Mouse (Mus musculus) hindbrain, postnatal 0 days (tissue): ENCODE results near the gene Mapk1ip1l. TPM values are rescaled to one million over a fixed set of nuclear protein-coding genes. Genes with fewer than 3 reads are reported as not detected.

Source experiments
- ATAC-seq: fragments of 200-750 bp; cut with Nextera tagmentation; 2 replicates; pipeline ENCODE4 v1.8.0; 2017; ENCODE audit warnings: mild to moderate bottlenecking, moderate TSS enrichment, moderate library complexity
- DNase-seq: peaks from one replicate; pipeline ENCODE4 v3.0.0-alpha.2; 2015; ENCODE audit warnings: low spot score
- H3K27ac ChIP-seq: fragments of 300-500 bp; sonication (generic); 2 replicates; pipeline ENCODE4 v1.5.1; 2014; ENCODE audit warnings: mild to moderate bottlenecking
- H3K27me3 ChIP-seq: fragments of 300-500 bp; sonication (generic); 2 replicates; pipeline ENCODE4 v1.6.1; 2014; ENCODE audit warnings: low read length, mixed read lengths; ENCODE audit not compliant: insufficient read depth
- H3K36me3 ChIP-seq: fragments of 300-500 bp; sonication (generic); 2 replicates; pipeline ENCODE4 v1.6.1; 2014; ENCODE audit warnings: low read length, mixed read lengths; ENCODE audit not compliant: insufficient read depth
- H3K4me1 ChIP-seq: fragments of 300-500 bp; sonication (generic); 2 replicates; pipeline ENCODE4 v1.6.1; 2014; ENCODE audit warnings: antibody characterized with exemption, low read length, mixed read lengths; ENCODE audit not compliant: insufficient read depth
- H3K4me2 ChIP-seq: fragments of 300-500 bp; sonication (generic); 2 replicates; pipeline ENCODE4 v1.6.1; 2014; ENCODE audit warnings: low read depth, mild to moderate bottlenecking, low read length, moderate library complexity, mixed read lengths
- H3K4me3 ChIP-seq: fragments of 300-500 bp; sonication (generic); 2 replicates; pipeline ENCODE4 v1.5.1; 2014; ENCODE audit warnings: low read length
- H3K9ac ChIP-seq: fragments of 300-500 bp; sonication (generic); replicated peaks from 2 replicates; pipeline ENCODE4 v1.6.1; 2014; ENCODE audit warnings: mild to moderate bottlenecking, low read length, moderate library complexity, mixed read lengths
- H3K9me3 ChIP-seq: fragments of 300-500 bp; sonication (generic); 2 replicates; pipeline ENCODE4 v1.6.1; 2016; ENCODE audit warnings: low read length, mixed read lengths
- CTCF ChIP-seq: IDR thresholded peaks from 2 replicates; pipeline ENCODE4 v1.5.1; 2016; ENCODE audit warnings: antibody characterized with exemption, control low read depth, low read depth
- WGBS: fragments of 180-500 bp; shearing (Covaris S2); extraction: QIAGEN DNeasy Blood & Tissue Kit; methylation state at CpG from one replicate; pipeline ENCODE4 v1.1.7; 2014; 5-methylcytosine and 5-hydroxymethylcytosine counted together
- polyA plus RNA-seq: library from polyadenylated mRNA; unstranded; fragments of >200 nt; fragmentation: Nextera tagmentation; extraction: Ambion mirVana; gene quantifications from 2 replicates; pipeline ENCODE4 v1.2.1, GENCODE M21; 2015
- total RNA-seq: library from RNA; depleted of rRNA; stranded (reverse); fragments of >200 nt; gene quantifications from 2 replicates; pipeline ENCODE4 v1.2.3, GENCODE M21; 2014

Gene Mapk1ip1l
- total and polyA plus RNA-seq, 2 experiments from 2014 or later = 33.9 to 50.3 TPM

DNA sequence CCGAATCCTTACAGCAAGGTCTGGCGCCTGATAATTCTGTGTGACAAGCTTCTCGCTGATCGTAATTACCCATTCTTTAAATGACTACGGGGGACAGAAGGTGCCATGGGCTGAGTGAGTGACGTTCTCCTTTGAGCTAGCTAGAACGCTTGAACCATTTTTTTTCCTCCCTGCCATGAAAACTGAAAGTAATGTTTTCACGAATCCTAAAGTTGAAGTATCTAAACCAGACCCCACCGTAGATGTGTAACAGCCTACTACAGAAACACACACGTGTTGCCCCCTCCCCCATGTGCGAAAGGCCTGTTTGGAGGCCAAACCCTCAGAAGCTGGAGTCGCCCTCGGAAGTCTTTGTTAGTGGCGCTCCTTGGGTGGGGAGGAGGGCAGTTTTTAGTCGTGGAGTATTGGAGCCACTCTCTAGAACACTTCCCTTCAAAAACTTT lies 774 bp downstream of the Mapk1ip1l start:
- peak; percentile 55 for ATAC-seq
- Histone ChIP-seq H3K9ac (peak overlapping the region; percentile 97), H3K4me2 (peak overlapping the region; percentile 85), H3K27ac (peak overlapping the region; percentile 99), H3K4me3 (peak overlapping the region; percentile 98), H3K9me3 (no peaks in the 10 kb centered on the region), H3K27me3 (no peaks in the 10 kb centered on the region), H3K36me3 (no peaks in the 10 kb centered on the region), H3K4me1 (peaks cover 9% of the 10 kb centered on the region)
- no peak for TF ChIP-seq CTCF
- peak; percentile 63 for DNase-seq
- WGBS = under 1% methylated on average over 15 of the region's 15 CpGs

DNA sequence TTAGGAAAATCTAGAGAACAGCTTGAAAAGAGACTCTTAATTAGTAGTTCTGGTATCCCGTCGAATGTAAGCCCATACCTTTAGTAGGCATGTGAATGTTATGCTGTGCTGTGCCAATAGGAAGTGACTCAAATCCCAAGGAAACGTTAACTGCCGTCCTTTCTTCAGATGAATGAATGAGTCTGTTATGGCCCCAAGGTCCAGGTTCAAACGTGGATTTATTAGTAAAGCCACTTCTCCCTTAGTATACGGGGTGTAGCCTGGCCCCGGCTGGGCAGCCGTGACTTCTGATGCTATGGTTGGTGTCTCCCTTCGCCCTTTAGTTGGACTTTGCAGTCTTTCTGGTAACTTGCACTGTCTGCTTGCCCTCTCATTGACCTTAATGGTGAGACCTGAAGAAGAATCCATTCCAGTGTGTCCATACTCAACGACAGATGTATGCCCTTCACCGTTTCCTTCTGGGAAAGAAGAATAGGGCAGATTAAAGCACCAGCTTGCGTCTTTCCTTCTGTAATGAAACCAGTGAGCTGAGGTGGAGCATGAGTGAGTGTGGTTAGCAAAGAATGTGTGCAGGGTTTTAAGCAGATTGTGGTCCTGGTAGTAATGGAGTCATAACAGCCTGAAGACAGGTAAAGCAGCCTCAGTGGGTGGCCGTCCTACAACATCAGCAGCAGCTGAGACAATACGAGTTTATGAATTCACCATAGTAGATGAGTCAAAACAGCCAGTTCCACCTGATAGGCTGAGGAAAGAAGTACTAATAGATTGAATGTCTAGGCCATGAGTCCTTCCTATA lies 5.0 kb downstream of the Mapk1ip1l start:
- no peak for DNase-seq
- WGBS = 81% methylated on average over 14 of the region's 14 CpGs

DNA sequence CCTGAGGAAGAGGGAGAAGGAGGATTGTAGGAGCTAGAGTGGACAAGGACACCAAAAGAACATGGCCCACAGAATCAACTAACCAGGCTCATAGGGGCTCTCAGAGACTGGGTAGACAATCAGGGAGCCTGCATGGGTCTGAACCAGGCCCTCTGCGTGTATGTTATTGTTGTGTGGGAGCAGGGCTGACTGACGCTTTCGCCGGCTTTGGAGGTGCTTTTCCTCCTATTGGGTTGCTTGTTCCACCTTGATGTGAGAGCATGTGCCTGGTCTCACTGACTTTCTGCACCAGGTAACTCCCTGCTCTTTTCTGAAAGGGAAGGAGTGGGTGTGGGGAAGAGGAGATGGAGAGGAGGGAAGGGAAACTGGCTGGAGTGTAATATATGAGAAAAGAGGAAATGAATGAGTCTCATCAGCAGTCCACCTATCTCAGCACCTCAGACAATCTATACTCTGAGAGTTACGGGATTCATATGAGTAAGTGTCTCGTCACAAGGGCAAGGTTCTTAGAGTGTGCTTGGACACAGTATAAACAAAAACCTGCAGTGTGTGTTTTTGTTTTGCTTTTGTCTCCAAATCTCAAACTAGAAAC lies 6.8 kb downstream of the Mapk1ip1l start:
- no peak for DNase-seq
- H3K27me3 ChIP-seq = no peaks in the 10 kb centered on the region
- H3K4me1 ChIP-seq = peaks cover 4% of the 10 kb centered on the region; the same call in 1 of the 2 replicates
- no peak overlapping the region for H3K27ac ChIP-seq
- H3K4me3 ChIP-seq = no peak overlapping the region
- H3K9ac ChIP-seq = no peak overlapping the region
- 89% methylated on average over 6 of the region's 6 CpGs for WGBS
- no peaks in the 10 kb centered on the region for H3K9me3 ChIP-seq
- peaks cover 6% of the 10 kb centered on the region; the same call in 1 of the 2 replicates for H3K36me3 ChIP-seq
- no peak overlapping the region for H3K4me2 ChIP-seq
- ATAC-seq = no peak
- TF ChIP-seq CTCF = no peak

More for the DNA sequence above, 5.0 kb downstream of the Mapk1ip1l start:
- no peak for TF ChIP-seq CTCF
- Histone ChIP-seq H3K4me3 (no peak overlapping the region), H3K9ac (no peak overlapping the region), H3K4me1 (peaks cover 9% of the 10 kb centered on the region), H3K4me2 (no peak overlapping the region), H3K9me3 (no peaks in the 10 kb centered on the region), H3K27ac (no peak overlapping the region), H3K27me3 (no peaks in the 10 kb centered on the region), H3K36me3 (no peaks in the 10 kb centered on the region)
- no peak for ATAC-seq

DNA sequence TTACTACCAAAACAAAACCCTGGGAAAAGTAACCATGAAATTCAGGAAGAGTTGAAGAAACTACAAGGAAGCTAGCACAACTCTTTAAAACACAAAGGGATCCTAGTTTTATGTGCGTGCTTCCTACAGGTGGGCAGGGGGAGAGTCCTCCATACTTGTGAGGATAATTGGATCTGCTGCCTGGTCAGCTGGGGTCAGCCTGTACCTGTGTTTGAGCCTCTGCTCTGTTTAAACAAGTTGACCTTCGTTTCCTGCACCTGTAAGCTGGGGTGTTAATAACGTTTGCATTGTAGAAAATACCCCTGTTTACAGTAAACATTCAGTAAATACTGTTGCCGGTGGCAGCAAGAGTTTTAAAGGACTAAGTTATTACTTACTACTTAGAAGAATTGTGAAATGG lies 7.9 kb downstream of the Mapk1ip1l start:
- DNase-seq (no peak), ATAC-seq (no peak)
- WGBS = 87% methylated on average over 4 of the region's 4 CpGs
- Histone ChIP-seq H3K27me3 (no peaks in the 10 kb centered on the region), H3K9me3 (no peaks in the 10 kb centered on the region), H3K4me3 (no peak overlapping the region), H3K4me1 (no peaks in the 10 kb centered on the region), H3K36me3 (peaks cover 16% of the 10 kb centered on the region), H3K4me2 (no peak overlapping the region), H3K27ac (no peak overlapping the region), H3K9ac (no peak overlapping the region)
- TF ChIP-seq CTCF = no peak

DNA sequence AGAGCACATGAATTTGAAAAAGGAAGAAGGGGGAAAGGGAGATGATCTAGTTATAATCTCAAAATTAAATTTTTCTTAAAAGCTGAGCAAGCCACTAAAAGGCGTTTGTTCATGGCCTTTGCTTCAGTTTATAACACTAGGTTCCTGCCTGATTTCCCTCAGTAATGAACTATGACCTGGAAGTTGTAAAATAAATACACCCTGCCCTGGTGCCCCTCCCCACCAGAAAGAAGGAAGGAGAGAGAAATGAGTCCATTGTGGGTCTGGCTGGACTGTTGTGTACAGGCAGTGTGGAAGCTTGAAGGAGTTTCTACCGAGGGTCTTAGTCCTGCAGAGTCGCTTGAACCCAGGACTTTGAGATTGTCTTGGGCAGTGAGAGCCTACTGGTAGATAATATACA lies 9.6 kb downstream of the Mapk1ip1l start:
- ATAC-seq (no peak), DNase-seq (no peak)
- no peak overlapping the region for H3K9ac ChIP-seq
- H3K9me3 ChIP-seq = no peaks in the 10 kb centered on the region
- no peak overlapping the region for H3K4me2 ChIP-seq
- no peaks in the 10 kb centered on the region for H3K27me3 ChIP-seq
- WGBS = 87% methylated on average over 3 of the region's 3 CpGs
- H3K27ac ChIP-seq = no peak overlapping the region
- no peak overlapping the region for H3K4me3 ChIP-seq
- no peak for TF ChIP-seq CTCF
- H3K4me1 ChIP-seq = no peaks in the 10 kb centered on the region
- peaks cover 22% of the 10 kb centered on the region for H3K36me3 ChIP-seq

DNA sequence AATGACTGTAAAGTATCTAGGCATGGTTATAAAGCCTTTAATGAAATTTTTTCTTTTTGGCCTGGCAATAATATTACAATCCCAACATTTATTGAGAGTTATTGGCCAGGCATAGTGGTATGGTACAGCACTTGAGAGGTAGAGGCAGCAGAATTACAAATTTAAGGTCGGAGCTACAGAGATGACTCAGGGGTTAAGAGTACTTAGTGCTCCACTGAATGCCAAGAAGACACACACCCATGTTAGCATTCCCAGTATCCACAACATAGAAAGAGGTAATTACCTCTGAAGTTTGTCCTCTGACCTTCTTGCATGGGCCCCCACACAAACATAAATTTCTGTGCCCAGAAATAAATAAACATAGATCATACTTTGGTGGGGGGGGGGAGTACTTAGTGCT lies 11.0 kb downstream of the Mapk1ip1l start:
- DNase-seq = no peak

More for the DNA sequence above, 11.0 kb downstream of the Mapk1ip1l start:
- Histone ChIP-seq H3K4me2 (no peak overlapping the region), H3K4me3 (no peak overlapping the region), H3K36me3 (peaks cover 26% of the 10 kb centered on the region), H3K27me3 (no peaks in the 10 kb centered on the region), H3K9ac (no peak overlapping the region), H3K9me3 (no peaks in the 10 kb centered on the region), H3K27ac (no peak overlapping the region), H3K4me1 (no peaks in the 10 kb centered on the region)
- TF ChIP-seq CTCF = no peak
- 96% methylated on average over 1 of the region's 1 CpGs for WGBS
- ATAC-seq = no peak
